Mouse (Mus musculus) liver, adult 2 months (tissue): ENCODE measurements around the gene Catip. TPM values are rescaled to one million over a fixed set of nuclear protein-coding genes. Genes with fewer than 3 reads are reported as not detected.
A peak's percentile ranks its signal among the peaks of the same experiment; 100 is the strongest.

ENCODE experiments used
- DNase-seq: peaks from one replicate; pipeline ENCODE4 v3.0.0-alpha.2; 2011; ENCODE audit warnings: low read depth, low spot score; ENCODE audit errors: extremely low read depth
- H3K27ac ChIP-seq: fragments of 200-500 bp; replicated peaks from 2 replicates; pipeline ENCODE4 v1.5.1; 2012; ENCODE audit warnings: low read depth, mild to moderate bottlenecking, control low read depth, inconsistent platforms, low read length; ENCODE audit not compliant: insufficient read depth
- H3K27me3 ChIP-seq: fragments of 200-500 bp; 2 replicates; pipeline ENCODE4 v1.6.1; 2012; ENCODE audit warnings: mild to moderate bottlenecking, moderate library complexity, low read length, inconsistent platforms; ENCODE audit not compliant: control insufficient read depth, insufficient read depth
- H3K36me3 ChIP-seq: fragments of 200-500 bp; 2 replicates; pipeline ENCODE4 v1.6.1; 2012; ENCODE audit warnings: low read length, inconsistent platforms; ENCODE audit not compliant: control insufficient read depth, insufficient read depth
- H3K4me1 ChIP-seq: fragments of 200-500 bp; 2 replicates; pipeline ENCODE4 v1.6.1; 2011; ENCODE audit warnings: low read length; ENCODE audit not compliant: control insufficient read depth, insufficient read depth
- H3K4me3 ChIP-seq: fragments of 200-500 bp; 2 replicates; pipeline ENCODE4 v1.5.1; 2011; ENCODE audit warnings: low read depth, mild to moderate bottlenecking, control low read depth, low read length, moderate library complexity; ENCODE audit not compliant: insufficient read depth
- H3K79me2 ChIP-seq: fragments of 200-500 bp; 2 replicates; pipeline ENCODE4 v1.6.1; 2012; ENCODE audit warnings: inconsistent platforms, mild to moderate bottlenecking, low read length, moderate library complexity; ENCODE audit not compliant: control insufficient read depth, insufficient read depth
- H3K9ac ChIP-seq: fragments of 200-500 bp; 2 replicates; pipeline ENCODE4 v1.6.1; 2012; ENCODE audit warnings: low read depth, mild to moderate bottlenecking, control low read depth, inconsistent platforms, low read length
- CTCF ChIP-seq: fragments of 200-500 bp; IDR thresholded peaks from 2 replicates; pipeline ENCODE4 v1.5.1; 2011; ENCODE audit warnings: low read depth, low read length, control low read depth
- POLR2A ChIP-seq: fragments of 200-500 bp; IDR thresholded peaks from 2 replicates; pipeline ENCODE4 v1.6.1; 2011; ENCODE audit warnings: low read length, control low read depth; ENCODE audit not compliant: insufficient read depth; ENCODE audit errors: extremely low read depth
- WGBS: fragments of 180-500 bp; shearing (Covaris S2); methylation state at CpG from one replicate; pipeline ENCODE4 v1.1.7; 2018; 5-methylcytosine and 5-hydroxymethylcytosine counted together
- polyA plus RNA-seq: library from polyadenylated mRNA; depleted of rRNA; stranded (reverse); fragments of >200 nt; gene quantifications from 2 replicates; pipeline ENCODE4 v1.2.3, GENCODE M21; 2012; rRNA removed
- total RNA-seq: library from RNA; depleted of rRNA; stranded (reverse); fragments of >200 nt; gene quantifications from 2 replicates; pipeline ENCODE4 v1.2.3, GENCODE M21; 2014; rRNA removed

The Catip gene
- total and polyA plus RNA-seq, 2 experiments, result 0.09 TPM

GRCm38 (mm10) chr1:74408589-74409504 lies 46.9 kb downstream of the Catip start, which contains the start of gene Vil1:
Gene Vil1, plus strand, starts transcription at chr1:74409376.
- DNase-seq, result no peak
- TF ChIP-seq CTCF, result no peak
- no peak for TF ChIP-seq POLR2A
- WGBS, result 75% methylated on average over 15 of the region's 15 CpGs
- no peaks in the 10 kb centered on the region for H3K27me3 ChIP-seq
- H3K4me1 ChIP-seq, result peaks cover 4% of the 10 kb centered on the region; the same call in 1 of the 2 replicates
- no peaks in the 10 kb centered on the region for H3K36me3 ChIP-seq
- no peaks in the 10 kb centered on the region for H3K79me2 ChIP-seq
- no peak within 1 kb of the TSS for H3K9ac ChIP-seq
- H3K4me3 ChIP-seq, result no peak within 1 kb of the TSS
- H3K27ac ChIP-seq, result no peak within 1 kb of the TSS

GRCm38 (mm10) chr1:74411753-74412325 lies 49.9 kb downstream of the Catip start:
- WGBS, result 75% methylated on average over 2 of the region's 2 CpGs
- no peak overlapping the region for H3K27ac ChIP-seq
- TF ChIP-seq POLR2A, result no peak
- TF ChIP-seq CTCF, result no peak
- no peak overlapping the region for H3K4me3 ChIP-seq
- no peak for DNase-seq
- H3K36me3 ChIP-seq, result no peaks in the 10 kb centered on the region
- H3K4me1 ChIP-seq, result no peaks in the 10 kb centered on the region
- H3K9ac ChIP-seq, result no peak overlapping the region
- no peaks in the 10 kb centered on the region for H3K27me3 ChIP-seq
- H3K79me2 ChIP-seq, result no peaks in the 10 kb centered on the region

- Histone ChIP-seq H3K4me3 (no peak overlapping the region), H3K27me3 (no peaks in the 10 kb centered on the region), H3K36me3 (no peaks in the 10 kb centered on the region), H3K4me1 (no peaks in the 10 kb centered on the region), H3K27ac (no peak overlapping the region), H3K9ac (no peak overlapping the region), H3K79me2 (no peaks in the 10 kb centered on the region)
- no peak for DNase-seq
- TF ChIP-seq CTCF, result no peak
- WGBS, result 83% methylated on average over 8 of the region's 8 CpGs
These were observed 50.8 kb downstream of the Catip start for GRCm38 (mm10) chr1:74412711-74413110.

GRCm38 (mm10) chr1:74415143-74415542 lies 53.2 kb downstream of the Catip start:
- H3K4me3 ChIP-seq, result no peak overlapping the region
- TF ChIP-seq POLR2A, result no peak
- TF ChIP-seq CTCF, result no peak
- no peak overlapping the region for H3K9ac ChIP-seq
- no peaks in the 10 kb centered on the region for H3K27me3 ChIP-seq
- no peaks in the 10 kb centered on the region for H3K79me2 ChIP-seq
- WGBS, result 53% methylated on average over 4 of the region's 4 CpGs
- no peaks in the 10 kb centered on the region for H3K36me3 ChIP-seq
- H3K27ac ChIP-seq, result no peak overlapping the region
- DNase-seq, result peak; percentile 76
- H3K4me1 ChIP-seq, result no peaks in the 10 kb centered on the region

Other genes starting within 250 kb of the Catip start
- gene Tns1, start 237.7 kb upstream of the Catip start, total RNA-seq, result 17.9 and 25.2 TPM in 2 replicates
- 42.1 and 47.9 TPM in 2 replicates for gene Tns1, start 237.7 kb upstream of the Catip start, polyA plus RNA-seq
- gene Rufy4, start 236.6 kb upstream of the Catip start, total RNA-seq, result 0.20 and 0.37 TPM in 2 replicates
- gene Rufy4, start 236.6 kb upstream of the Catip start, polyA plus RNA-seq, result 0.09 and 0.32 TPM in 2 replicates
- gene Cxcr2, start 208.1 kb upstream of the Catip start, total RNA-seq, result 0.07 TPM in 1 of 2 replicates, not detected in the other
- 0.13 and 0.15 TPM in 2 replicates for gene Cxcr2, start 208.1 kb upstream of the Catip start, polyA plus RNA-seq
- not detected in 2 replicates for gene Cxcr1, start 167.5 kb upstream of the Catip start, total RNA-seq
- gene Cxcr1, start 167.5 kb upstream of the Catip start, polyA plus RNA-seq, result not detected in 2 replicates
- gene Arpc2, start 126.0 kb upstream of the Catip start, total RNA-seq, result 83.4 and 96.3 TPM in 2 replicates
- 59.2 and 70.5 TPM in 2 replicates for gene Arpc2, start 126.0 kb upstream of the Catip start, polyA plus RNA-seq
- gene Gpbar1, start 83.6 kb upstream of the Catip start, total RNA-seq, result not detected in 2 replicates
- 0.11 and 0.20 TPM in 2 replicates for gene Gpbar1, start 83.6 kb upstream of the Catip start, polyA plus RNA-seq
- gene Aamp, start 77.4 kb upstream of the Catip start, total RNA-seq, result 112 and 115 TPM in 2 replicates
- gene Aamp, start 77.4 kb upstream of the Catip start, polyA plus RNA-seq, result 156 TPM in 2 replicates
- 28.0 and 34.4 TPM in 2 replicates for gene Pnkd, start 77.2 kb upstream of the Catip start, total RNA-seq
- 130 and 138 TPM in 2 replicates for gene Pnkd, start 77.2 kb upstream of the Catip start, polyA plus RNA-seq
- gene Tmbim1, start 56.5 kb upstream of the Catip start, total RNA-seq, result 26.1 and 31.5 TPM in 2 replicates
- gene Tmbim1, start 56.5 kb upstream of the Catip start, polyA plus RNA-seq, result 89.8 and 101 TPM in 2 replicates
- 17.5 and 23.4 TPM in 2 replicates for gene Slc11a1, start 13.1 kb downstream of the Catip start, total RNA-seq
- gene Slc11a1, start 13.1 kb downstream of the Catip start, polyA plus RNA-seq, result 10.8 and 21.4 TPM in 2 replicates
- 27.1 and 41.9 TPM in 2 replicates for gene Ctdsp1, start 29.4 kb downstream of the Catip start, total RNA-seq
- 167 and 185 TPM in 2 replicates for gene Ctdsp1, start 29.4 kb downstream of the Catip start, polyA plus RNA-seq
- gene Vil1, start 47.3 kb downstream of the Catip start, total RNA-seq, result 0.13 and 0.18 TPM in 2 replicates
- 0.22 and 0.26 TPM in 2 replicates for gene Vil1, start 47.3 kb downstream of the Catip start, polyA plus RNA-seq
- 8.5 and 10.5 TPM in 2 replicates for gene Cnot9, start 143.9 kb downstream of the Catip start, total RNA-seq
- gene Cnot9, start 143.9 kb downstream of the Catip start, polyA plus RNA-seq, result 9.6 and 10.7 TPM in 2 replicates
- not detected in 2 replicates for gene Plcd4, start 180.8 kb downstream of the Catip start, total RNA-seq
- gene Plcd4, start 180.8 kb downstream of the Catip start, polyA plus RNA-seq, result not detected in 2 replicates
- 5.3 and 8.8 TPM in 2 replicates for gene Usp37, start 182.2 kb downstream of the Catip start, total RNA-seq
- 1.0 and 1.4 TPM in 2 replicates for gene Usp37, start 182.2 kb downstream of the Catip start, polyA plus RNA-seq
- gene Zfp142, start 226.1 kb downstream of the Catip start, total RNA-seq, result 2.0 and 2.6 TPM in 2 replicates
- gene Zfp142, start 226.1 kb downstream of the Catip start, polyA plus RNA-seq, result 2.9 and 4.7 TPM in 2 replicates
- 11.6 and 12.4 TPM in 2 replicates for gene Bcs1l, start 226.2 kb downstream of the Catip start, total RNA-seq
- 17.8 and 18.3 TPM in 2 replicates for gene Bcs1l, start 226.2 kb downstream of the Catip start, polyA plus RNA-seq
- gene Rnf25, start 239.3 kb downstream of the Catip start, total RNA-seq, result 11.9 and 13.5 TPM in 2 replicates
- gene Rnf25, start 239.3 kb downstream of the Catip start, polyA plus RNA-seq, result 28.0 and 34.8 TPM in 2 replicates
- 0.27 and 0.37 TPM in 2 replicates for gene Stk36, start 239.3 kb downstream of the Catip start, total RNA-seq
- 0.84 and 1.00 TPM in 2 replicates for gene Stk36, start 239.3 kb downstream of the Catip start, polyA plus RNA-seq